Mouse (Mus musculus): Measurements from ENCODE around the gene Ndufaf8. TPM values are rescaled to one million over a fixed set of nuclear protein-coding genes. Genes with fewer than 3 reads are reported as not detected.

Gene Ndufaf8
- total and polyA plus RNA-seq, 3 experiments = 10.4 to 60.0 (median 15.1) TPM

DNA sequence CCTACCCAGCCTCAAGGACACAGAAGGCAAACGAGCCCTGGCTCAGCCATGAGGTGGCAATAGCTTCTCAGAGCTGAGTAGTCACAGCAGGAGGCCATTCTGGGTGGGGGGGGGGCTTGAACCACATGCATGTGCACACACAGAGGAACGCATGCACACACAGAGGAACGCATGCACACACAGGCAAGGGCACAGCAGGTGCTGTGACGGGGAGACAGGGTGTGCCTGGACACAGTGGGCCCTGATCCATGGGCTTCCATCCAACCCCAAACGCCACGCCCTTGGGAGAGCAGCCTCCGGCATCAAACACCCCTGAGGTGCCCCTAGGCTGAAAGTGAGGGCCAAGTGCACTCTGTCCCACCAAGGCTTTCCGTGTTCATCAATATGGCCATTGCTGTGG, 37.5 kb downstream of the Ndufaf8 start:
- no peaks in the 10 kb centered on the region for H3K27me3 ChIP-seq (ENCODE audit: insufficient read depth, low read length)
- H3K4me1 ChIP-seq (ENCODE audit: insufficient read depth, low read depth, low read length) = peaks cover 67% of the 10 kb centered on the region
- H3K9me3 ChIP-seq (replicated peaks) = no peaks in the 10 kb centered on the region
- ATAC-seq (ENCODE audit: extremely low read depth, insufficient number of reproducible peaks, low FRiP score, poor library complexity, severe bottlenecking) = no peak
- TF ChIP-seq GATA1 (IDR thresholded peaks at IDR 0.05; ENCODE audit: borderline replicate concordance, low read length) = no peak
- TF ChIP-seq CTCF (IDR thresholded peaks at IDR 0.05; ENCODE audit: low read depth, low read length) = no peak
- no peak for TF ChIP-seq POLR2AphosphoS5 (IDR thresholded peaks at IDR 0.05; ENCODE audit: insufficient replicate concordance, low read depth, low read length)
- TF ChIP-seq TAL1 (conservative IDR thresholded peaks at IDR 0.05; ENCODE audit: low read depth, low read length) = no peak
- no peak for TF ChIP-seq GATA2 (IDR thresholded peaks at IDR 0.05; ENCODE audit: borderline replicate concordance, low read depth, low read length)
- peak overlapping the region; percentile 63; the same call in 1 of the 2 replicates for H3K4me3 ChIP-seq (ENCODE audit: low read depth, low read length)
- no peak for DNase-seq (ENCODE audit: low spot score)
- peaks cover 97% of the 10 kb centered on the region for H3K36me3 ChIP-seq (replicated peaks)

GRCm38 (mm10) chr11:120136796-120137624, 38.3 kb downstream of the Ndufaf8 start:
- TF ChIP-seq TAL1 (conservative IDR thresholded peaks at IDR 0.05; ENCODE audit: low read depth, low read length) (peak; percentile 81), GATA1 (IDR thresholded peaks at IDR 0.05; ENCODE audit: borderline replicate concordance, low read length) (no peak), POLR2AphosphoS5 (IDR thresholded peaks at IDR 0.05; ENCODE audit: insufficient replicate concordance, low read depth, low read length) (no peak), GATA2 (IDR thresholded peaks at IDR 0.05; ENCODE audit: borderline replicate concordance, low read depth, low read length) (no peak)
- H3K27me3 ChIP-seq (ENCODE audit: insufficient read depth, low read length) = no peaks in the 10 kb centered on the region
- no peaks in the 10 kb centered on the region for H3K9me3 ChIP-seq (replicated peaks)
- ATAC-seq (ENCODE audit: extremely low read depth, insufficient number of reproducible peaks, low FRiP score, poor library complexity, severe bottlenecking) = peak; percentile 76
- peak overlapping the region; percentile 65; the same call in 1 of the 2 replicates for H3K4me3 ChIP-seq (ENCODE audit: low read depth, low read length)
- H3K36me3 ChIP-seq (replicated peaks) = peaks cover 96% of the 10 kb centered on the region
- peaks cover 69% of the 10 kb centered on the region for H3K4me1 ChIP-seq (ENCODE audit: insufficient read depth, low read depth, low read length)
- peak; percentile 80 for DNase-seq (ENCODE audit: low spot score)

DNA sequence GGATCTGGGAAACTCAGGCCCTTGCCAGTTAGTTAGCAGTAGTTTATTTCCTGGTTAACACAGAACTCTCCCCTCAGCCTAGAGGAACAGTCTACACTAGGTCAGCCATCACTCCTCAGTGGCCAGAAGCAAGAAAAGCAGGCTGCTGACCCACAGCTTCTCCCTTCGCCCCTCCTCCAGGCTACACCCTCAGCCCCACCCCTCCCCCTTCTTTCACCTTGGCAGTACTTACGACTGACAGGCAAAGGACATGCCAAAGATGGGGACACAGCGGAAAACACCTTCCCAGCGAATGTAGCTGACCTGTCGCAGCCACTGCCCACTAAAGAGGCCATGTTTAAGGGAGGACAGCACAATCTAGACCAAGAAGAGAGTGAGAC, 38.9 kb downstream of the Ndufaf8 start:
- no peaks in the 10 kb centered on the region for H3K9me3 ChIP-seq (replicated peaks)
- peak overlapping the region; percentile 65; the same call in 1 of the 2 replicates for H3K4me3 ChIP-seq (ENCODE audit: low read depth, low read length)
- H3K36me3 ChIP-seq (replicated peaks) = peaks cover 96% of the 10 kb centered on the region
- H3K4me1 ChIP-seq (ENCODE audit: insufficient read depth, low read depth, low read length) = peaks cover 75% of the 10 kb centered on the region
- no peak for DNase-seq (ENCODE audit: low spot score)
- TF ChIP-seq TAL1 (conservative IDR thresholded peaks at IDR 0.05; ENCODE audit: low read depth, low read length) = no peak
- no peak for TF ChIP-seq GATA2 (IDR thresholded peaks at IDR 0.05; ENCODE audit: borderline replicate concordance, low read depth, low read length)
- TF ChIP-seq POLR2AphosphoS5 (IDR thresholded peaks at IDR 0.05; ENCODE audit: insufficient replicate concordance, low read depth, low read length) = no peak
- TF ChIP-seq GATA1 (IDR thresholded peaks at IDR 0.05; ENCODE audit: borderline replicate concordance, low read length) = no peak
- TF ChIP-seq CTCF (IDR thresholded peaks at IDR 0.05; ENCODE audit: low read depth, low read length) = no peak
- no peak for ATAC-seq (ENCODE audit: extremely low read depth, insufficient number of reproducible peaks, low FRiP score, poor library complexity, severe bottlenecking)
- H3K27me3 ChIP-seq (ENCODE audit: insufficient read depth, low read length) = no peaks in the 10 kb centered on the region

- no peaks in the 10 kb centered on the region for H3K27me3 ChIP-seq (ENCODE audit: insufficient read depth, low read length)
- H3K36me3 ChIP-seq (replicated peaks) = peaks cover 96% of the 10 kb centered on the region
- H3K4me3 ChIP-seq (ENCODE audit: low read depth, low read length) = peak overlapping the region; percentile 57; the same call in 1 of the 2 replicates
- H3K9me3 ChIP-seq (replicated peaks) = no peaks in the 10 kb centered on the region
- no peak for DNase-seq (ENCODE audit: low spot score)
- TF ChIP-seq GATA1 (IDR thresholded peaks at IDR 0.05; ENCODE audit: borderline replicate concordance, low read length) = no peak
- TF ChIP-seq TAL1 (conservative IDR thresholded peaks at IDR 0.05; ENCODE audit: low read depth, low read length) = no peak
- no peak for TF ChIP-seq GATA2 (IDR thresholded peaks at IDR 0.05; ENCODE audit: borderline replicate concordance, low read depth, low read length)
- TF ChIP-seq CTCF (IDR thresholded peaks at IDR 0.05; ENCODE audit: low read depth, low read length) = no peak
- TF ChIP-seq POLR2AphosphoS5 (IDR thresholded peaks at IDR 0.05; ENCODE audit: insufficient replicate concordance, low read depth, low read length) = no peak
- 0 out of 2 replicates have a peak, but pooled peaks have one; percentile 17 for ATAC-seq (ENCODE audit: extremely low read depth, insufficient number of reproducible peaks, low FRiP score, poor library complexity, severe bottlenecking)
- peaks cover 88% of the 10 kb centered on the region for H3K4me1 ChIP-seq (ENCODE audit: insufficient read depth, low read depth, low read length)
These were observed 40.6 kb downstream of the Ndufaf8 start for GRCm38 (mm10) chr11:120139309-120139731.

GRCm38 (mm10) chr11:120140255-120140654, 41.5 kb downstream of the Ndufaf8 start:
- Histone ChIP-seq H3K27me3 (ENCODE audit: insufficient read depth, low read length) (no peaks in the 10 kb centered on the region), H3K9me3 (replicated peaks) (no peaks in the 10 kb centered on the region), H3K4me3 (ENCODE audit: low read depth, low read length) (peak overlapping the region; percentile 17; the same call in 1 of the 2 replicates), H3K4me1 (ENCODE audit: insufficient read depth, low read depth, low read length) (peaks cover 85% of the 10 kb centered on the region), H3K36me3 (replicated peaks) (peaks cover 96% of the 10 kb centered on the region)
- DNase-seq (ENCODE audit: low spot score) = no peak
- TF ChIP-seq CTCF (IDR thresholded peaks at IDR 0.05; ENCODE audit: low read depth, low read length) (no peak), POLR2AphosphoS5 (IDR thresholded peaks at IDR 0.05; ENCODE audit: insufficient replicate concordance, low read depth, low read length) (no peak), TAL1 (conservative IDR thresholded peaks at IDR 0.05; ENCODE audit: low read depth, low read length) (no peak)
- no peak for ATAC-seq (ENCODE audit: extremely low read depth, insufficient number of reproducible peaks, low FRiP score, poor library complexity, severe bottlenecking)

- peaks cover 96% of the 10 kb centered on the region for H3K36me3 ChIP-seq (replicated peaks)
- H3K4me3 ChIP-seq (ENCODE audit: low read depth, low read length) = no peak overlapping the region
- no peak for TF ChIP-seq GATA2 (IDR thresholded peaks at IDR 0.05; ENCODE audit: borderline replicate concordance, low read depth, low read length)
- no peak for TF ChIP-seq CTCF (IDR thresholded peaks at IDR 0.05; ENCODE audit: low read depth, low read length)
- TF ChIP-seq GATA1 (IDR thresholded peaks at IDR 0.05; ENCODE audit: borderline replicate concordance, low read length) = no peak
- no peak for TF ChIP-seq TAL1 (conservative IDR thresholded peaks at IDR 0.05; ENCODE audit: low read depth, low read length)
- no peak for TF ChIP-seq POLR2AphosphoS5 (IDR thresholded peaks at IDR 0.05; ENCODE audit: insufficient replicate concordance, low read depth, low read length)
These were observed 43.9 kb downstream of the Ndufaf8 start for GRCm38 (mm10) chr11:120142601-120143051.

More at GRCm38 (mm10) chr11:120142601-120143051, 43.9 kb downstream of the Ndufaf8 start:
- Histone ChIP-seq H3K4me1 (ENCODE audit: insufficient read depth, low read depth, low read length) (peaks cover 75% of the 10 kb centered on the region), H3K9me3 (replicated peaks) (no peaks in the 10 kb centered on the region), H3K27me3 (ENCODE audit: insufficient read depth, low read length) (no peaks in the 10 kb centered on the region)
- DNase-seq (ENCODE audit: low spot score) = no peak
- peak; percentile 74 for ATAC-seq (ENCODE audit: extremely low read depth, insufficient number of reproducible peaks, low FRiP score, poor library complexity, severe bottlenecking)
